ENCODE assay signal across 24 mouse cellular contexts in the genomic region with DNA sequence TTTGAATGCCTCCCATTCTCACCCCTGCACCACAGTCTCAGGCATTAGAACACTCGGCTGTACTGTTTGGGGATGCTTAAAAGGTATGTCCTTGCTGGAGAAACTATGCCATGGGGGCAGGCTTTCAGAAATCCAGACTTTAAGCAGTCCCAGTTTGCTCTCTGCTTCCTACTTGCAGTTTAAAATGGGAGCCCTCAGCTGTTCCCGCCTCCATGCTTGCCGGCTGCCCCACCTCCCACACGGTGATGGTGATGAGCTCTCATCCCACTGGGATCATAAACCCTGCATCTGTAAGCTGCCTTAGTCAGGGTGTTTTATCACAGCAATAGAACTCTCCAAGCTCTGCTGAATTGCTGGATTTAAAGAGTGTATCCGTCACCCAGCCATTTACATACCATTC. TPM values are rescaled to one million over a fixed set of nuclear protein-coding genes. Genes with fewer than 3 reads are reported as not detected.
DNase-seq lines count a peak whose midpoint lies in the region.
"Had no signal": no experiment of that assay in that cellular context is flagged by ENCODE, and none has a peak within 500 bp of the region (broad histone marks: within the 10 kb centered on the region; RNA-seq: fewer than 3 reads in every experiment).

No protein-coding gene starts in this region.

- intact Hi-C loops in left cerebral cortex, postnatal 4 days (cut with DNase I) = no loop called here
- intact Hi-C loops in left cerebral cortex, postnatal 25 days (cut with DNase I) = no loop called here

- peak; percentile 50 for DNase-seq in left cerebral cortex, adult 11 months (ENCODE audit: low spot score)
- DNase-seq in left cerebral cortex, postnatal 4 days = no peak
- peak; percentile 83 for DNase-seq in brain, adult 2 months (ENCODE audit: low read depth, low spot score)
- DNase-seq in frontal cortex, adult 2 months (ENCODE audit: extremely low spot score in 1 of 2, low spot score in 1 of 2) = peak; percentile 80 to 84
- peak; percentile 55 to 93 for DNase-seq in left cerebral cortex, postnatal 25 days (ENCODE audit: low spot score in 2 of 2)
- no peak for DNase-seq in heart, adult 9 months (ENCODE audit: low spot score in 2 of 2)
- no peak for DNase-seq in embryo, embryonic 10.5 days (ENCODE audit: low spot score)
- DNase-seq: adrenal gland, postnatal 14 days; cerebellum, adult 11-12 months; cerebellum, adult 9-11 months; heart, adult 2 months; heart, postnatal 10 days; kidney, adult 18-20 months; kidney, postnatal 36 days; liver, embryonic 13.5 days; lung, adult 18-20 months; lung, postnatal 4 days; midbrain, embryonic 14.5 days; retina, postnatal 1 day; thymus, adult 2 months; thymus, postnatal 36 days had no signal

RNA-seq across cellular contexts. Expression of a gene that starts 9.7 kb away (rescaled TPM):
- total RNA-seq in left cerebral cortex, postnatal 4 days (2021) = 10 to 100 TPM; 63.2 to 67.5 TPM
- 59.9 and 78.4 TPM in 2 replicates for polyA plus RNA-seq in frontal cortex, adult 2 months (2012; rRNA removed)
- 10 to 100 TPM; 77.0 to 77.3 TPM for total RNA-seq in left cerebral cortex, postnatal 25 days (2021)

RNA-seq across cellular contexts. Expression of a gene that starts 10.1 kb away (rescaled TPM):
- total RNA-seq in left cerebral cortex, postnatal 4 days (2021) = 10 to 100 TPM; 49.1 to 59.1 TPM
- polyA plus RNA-seq in frontal cortex, adult 2 months (2012; rRNA removed) = 42.4 and 43.2 TPM in 2 replicates
- 10 to 100 TPM; 51.7 to 53.4 TPM for total RNA-seq in left cerebral cortex, postnatal 25 days (2021)

RNA-seq across cellular contexts. Expression of a gene that starts 26.1 kb away (rescaled TPM):
- total RNA-seq in left cerebral cortex, postnatal 4 days (2021) = 10 to 100 TPM; 47.1 to 54.1 TPM
- polyA plus RNA-seq in frontal cortex, adult 2 months (2012; rRNA removed) = 35.5 and 39.6 TPM in 2 replicates
- 10 to 100 TPM; 44.3 to 46.7 TPM for total RNA-seq in left cerebral cortex, postnatal 25 days (2021)

RNA-seq across cellular contexts. Expression of a gene that starts 26.2 kb away (rescaled TPM):
- 10 to 100 TPM; 63.9 to 71.7 TPM for total RNA-seq in left cerebral cortex, postnatal 4 days (2021)
- polyA plus RNA-seq in frontal cortex, adult 2 months (2012; rRNA removed) = 85.8 and 91.4 TPM in 2 replicates
- total RNA-seq in left cerebral cortex, postnatal 25 days (2021) = 10 to 100 TPM; 65.9 to 69.4 TPM

RNA-seq across cellular contexts. Expression of a gene that starts 28.9 kb away (rescaled TPM):
- total RNA-seq in left cerebral cortex, postnatal 4 days (2021) = 1 to 10 TPM; 4.7 to 5.2 TPM
- polyA plus RNA-seq in frontal cortex, adult 2 months (2012; rRNA removed) = 11.8 and 15.7 TPM in 2 replicates
- 1 to 10 TPM; 8.0 to 8.1 TPM for total RNA-seq in left cerebral cortex, postnatal 25 days (2021)
- polyA plus RNA-seq: CD4-positive, CD25-positive, alpha-beta regulatory T cell, adult 4 months; erythroblast, embryonic 14.5 days; inflammation-experienced regulatory T-cells, adult 6 months had no signal

Comparison
In these comparisons a context has a peak if more than half of its experiments do, and no peak if none do; other contexts are left out.
1. DNase-seq: peak in left cerebral cortex, adult 11 months (single experiment), brain, adult 2 months (single experiment), frontal cortex, adult 2 months (2 of 2) and left cerebral cortex, postnatal 25 days (2 of 2); none in left cerebral cortex, postnatal 4 days (single experiment), heart, adult 9 months (0 of 2) and embryo, embryonic 10.5 days (single experiment).